Mouse (Mus musculus) ES-Bruce4 (cell line): ENCODE measurements at regions not wholly inside any gene's neighbourhood (a gene's known extent, or its start where the extent isn't known, plus 50 kb on each side); places are given as distances from the start of the nearest gene placed in this dataset.

ENCODE experiments used
- H3K27ac ChIP-seq: 2 replicates; pipeline ENCODE4 v1.5.1; 2012; ENCODE audit warnings: low read length, inconsistent platforms; ENCODE audit not compliant: insufficient read depth
- H3K27me3 ChIP-seq: 2 replicates; pipeline ENCODE4 v1.6.1; 2012; ENCODE audit warnings: mild to moderate bottlenecking, low read length, inconsistent platforms; ENCODE audit not compliant: control insufficient read depth, poor library complexity, insufficient read depth, severe bottlenecking
- H3K36me3 ChIP-seq: 2 replicates; pipeline ENCODE4 v1.6.1; 2012; ENCODE audit warnings: inconsistent platforms, mild to moderate bottlenecking, low read length, moderate library complexity; ENCODE audit not compliant: control insufficient read depth, poor library complexity, insufficient read depth, severe bottlenecking
- H3K4me1 ChIP-seq: one replicate; pipeline ENCODE4 v1.8.1; 2011; ENCODE audit warnings: low read length; ENCODE audit not compliant: control insufficient read depth, insufficient read depth
- H3K4me3 ChIP-seq: 2 replicates; pipeline ENCODE4 v1.5.1; 2011; ENCODE audit warnings: low read depth, mild to moderate bottlenecking, low read length
- H3K9ac ChIP-seq: 2 replicates; pipeline ENCODE4 v1.6.1; 2012; ENCODE audit warnings: low read depth, mild to moderate bottlenecking, inconsistent platforms; ENCODE audit not compliant: poor library complexity, severe bottlenecking
- H3K9me3 ChIP-seq: replicated peaks from 2 replicates; pipeline ENCODE4 v1.6.1; 2012; ENCODE audit warnings: mild to moderate bottlenecking, low read length, inconsistent platforms; ENCODE audit not compliant: control insufficient read depth, poor library complexity, insufficient read depth, severe bottlenecking
- CTCF ChIP-seq: IDR thresholded peaks from one replicate; pipeline ENCODE4 v1.8.1; 2011; ENCODE audit warnings: low read depth, low read length
- EP300 ChIP-seq: IDR thresholded peaks from 2 replicates; pipeline ENCODE4 v1.6.1; 2011; ENCODE audit warnings: low read depth, low read length; ENCODE audit not compliant: insufficient read depth
- POLR2A ChIP-seq: IDR thresholded peaks from one replicate; pipeline ENCODE4 v1.8.1; 2011; ENCODE audit warnings: low read length; ENCODE audit not compliant: insufficient read depth

GRCm38 (mm10) chr12:38987819-38988218 is 208.6 kb downstream of the Etv1 start:
- H3K9me3 ChIP-seq: no peaks in the 10 kb centered on the region
- H3K9ac ChIP-seq: no peak overlapping the region
- no peak for TF ChIP-seq CTCF
- TF ChIP-seq POLR2A: no peak
- no peak for TF ChIP-seq EP300
- H3K4me1 ChIP-seq: no peaks in the 10 kb centered on the region
- no peaks in the 10 kb centered on the region for H3K36me3 ChIP-seq
- no peak overlapping the region for H3K27ac ChIP-seq
- H3K27me3 ChIP-seq: no peaks in the 10 kb centered on the region
- no peak overlapping the region for H3K4me3 ChIP-seq

GRCm38 (mm10) chr12:39027179-39027578 is 248.0 kb downstream of the Etv1 start:
- no peak for TF ChIP-seq POLR2A
- Histone ChIP-seq H3K9ac (no peak overlapping the region), H3K4me1 (no peaks in the 10 kb centered on the region), H3K4me3 (no peak overlapping the region), H3K27ac (no peak overlapping the region), H3K36me3 (no peaks in the 10 kb centered on the region), H3K9me3 (no peaks in the 10 kb centered on the region), H3K27me3 (no peaks in the 10 kb centered on the region)

- H3K4me3 ChIP-seq: no peak overlapping the region
- no peaks in the 10 kb centered on the region for H3K27me3 ChIP-seq
- no peaks in the 10 kb centered on the region for H3K4me1 ChIP-seq
- H3K36me3 ChIP-seq: no peaks in the 10 kb centered on the region
- no peaks in the 10 kb centered on the region for H3K9me3 ChIP-seq
- no peak overlapping the region for H3K9ac ChIP-seq
- TF ChIP-seq CTCF: no peak
- no peak for TF ChIP-seq EP300
- no peak for TF ChIP-seq POLR2A
- H3K27ac ChIP-seq: no peak overlapping the region
Observed at GRCm38 (mm10) chr12:39027948-39028347, 248.8 kb downstream of the Etv1 start.

GRCm38 (mm10) chr12:39033982-39034381 is 254.8 kb downstream of the Etv1 start:
- Histone ChIP-seq H3K9me3 (no peaks in the 10 kb centered on the region), H3K4me1 (no peaks in the 10 kb centered on the region)
- TF ChIP-seq EP300 (no peak), POLR2A (no peak), CTCF (no peak)

GRCm38 (mm10) chr12:39036466-39037037 is 257.4 kb downstream of the Etv1 start:
- H3K4me3 ChIP-seq: no peak overlapping the region
- H3K9ac ChIP-seq: no peak overlapping the region
- no peaks in the 10 kb centered on the region for H3K36me3 ChIP-seq
- TF ChIP-seq POLR2A (no peak), CTCF (no peak), EP300 (no peak)
- H3K27ac ChIP-seq: no peak overlapping the region
- H3K27me3 ChIP-seq: no peaks in the 10 kb centered on the region
- H3K9me3 ChIP-seq: no peaks in the 10 kb centered on the region
- no peaks in the 10 kb centered on the region for H3K4me1 ChIP-seq

More at GRCm38 (mm10) chr12:39033982-39034381, 254.8 kb downstream of the Etv1 start:
- Histone ChIP-seq H3K27ac (no peak overlapping the region), H3K9ac (no peak overlapping the region), H3K27me3 (no peaks in the 10 kb centered on the region), H3K36me3 (no peaks in the 10 kb centered on the region), H3K4me3 (no peak overlapping the region)

- Histone ChIP-seq H3K9ac (no peak overlapping the region), H3K27me3 (no peaks in the 10 kb centered on the region), H3K27ac (no peak overlapping the region), H3K4me3 (no peak overlapping the region), H3K4me1 (no peaks in the 10 kb centered on the region), H3K36me3 (no peaks in the 10 kb centered on the region), H3K9me3 (no peaks in the 10 kb centered on the region)
- no peak for TF ChIP-seq CTCF
- no peak for TF ChIP-seq POLR2A
- no peak for TF ChIP-seq EP300
Observed at GRCm38 (mm10) chr12:39038077-39038476, 258.9 kb downstream of the Etv1 start.
